Mouse (Mus musculus) testis, adult 2 months (tissue): ENCODE measurements at regions not wholly inside any gene's neighbourhood (a gene's known extent, or its start where the extent isn't known, plus 50 kb on each side); places are given as distances from the start of the nearest gene placed in this dataset.

ENCODE experiments used
- CTCF ChIP-seq: fragments of 200-500 bp; IDR thresholded peaks from 2 replicates; pipeline ENCODE4 v1.5.1; 2012; ENCODE audit warnings: low read depth, mild to moderate bottlenecking, inconsistent platforms, low read length, moderate library complexity; ENCODE audit not compliant: control insufficient read depth, insufficient read depth, insufficient replicate concordance
- POLR2A ChIP-seq: fragments of 200-500 bp; IDR thresholded peaks from 2 replicates; pipeline ENCODE4 v1.6.1; 2012; ENCODE audit warnings: low read depth, mild to moderate bottlenecking, inconsistent platforms, low read length, moderate library complexity; ENCODE audit not compliant: control insufficient read depth

GRCm38 (mm10) chr3:128608694-128609093 is 591.0 kb upstream of the Pitx2 start:
- no peak for TF ChIP-seq POLR2A
- no peak for TF ChIP-seq CTCF
